Mouse (Mus musculus) lung, postnatal 0 days (tissue): Measurements from ENCODE around the gene Cyb5b. TPM values are rescaled to one million over a fixed set of nuclear protein-coding genes. Genes with fewer than 3 reads are reported as not detected.

Experiments
- ATAC-seq: fragments of 200-750 bp; cut with Nextera tagmentation; 2 replicates; pipeline ENCODE4 v1.8.0; 2017; ENCODE audit warnings: moderate library complexity
- DNase-seq: peaks from one replicate; pipeline ENCODE4 v3.0.0-alpha.2; 2016; ENCODE audit warnings: low spot score
- H3K27ac ChIP-seq: fragments of 300-500 bp; sonication (generic); 2 replicates; pipeline ENCODE4 v1.5.1; 2014; ENCODE audit warnings: antibody characterized with exemption, mild to moderate bottlenecking, low read length, mixed read lengths
- H3K27me3 ChIP-seq: fragments of 300-500 bp; sonication (generic); replicated peaks from 2 replicates; pipeline ENCODE4 v1.6.1; 2014; ENCODE audit warnings: low read length, mixed read lengths; ENCODE audit not compliant: insufficient read depth
- H3K36me3 ChIP-seq: fragments of 300-500 bp; sonication (generic); 2 replicates; pipeline ENCODE4 v1.6.1; 2014; ENCODE audit warnings: low read length, mixed read lengths; ENCODE audit not compliant: insufficient read depth
- H3K4me1 ChIP-seq: fragments of 300-500 bp; sonication (generic); 2 replicates; pipeline ENCODE4 v1.6.1; 2014; ENCODE audit warnings: antibody characterized with exemption, low read depth, low read length, mixed read lengths; ENCODE audit not compliant: insufficient read depth
- H3K4me2 ChIP-seq: fragments of 300-500 bp; sonication (generic); replicated peaks from 2 replicates; pipeline ENCODE4 v1.6.1; 2014; ENCODE audit warnings: low read depth, mild to moderate bottlenecking, low read length, moderate library complexity, mixed read lengths
- H3K4me3 ChIP-seq: fragments of 300-500 bp; sonication (generic); 2 replicates; pipeline ENCODE4 v1.5.1; 2014; ENCODE audit warnings: low read depth, low read length
- H3K9ac ChIP-seq: fragments of 300-500 bp; sonication (generic); replicated peaks from 2 replicates; pipeline ENCODE4 v1.6.1; 2014; ENCODE audit warnings: low read depth, mild to moderate bottlenecking
- H3K9me3 ChIP-seq: fragments of 300-500 bp; sonication (generic); 2 replicates; pipeline ENCODE4 v1.6.1; 2016; ENCODE audit warnings: low read length, mixed read lengths
- CTCF ChIP-seq: IDR thresholded peaks from 2 replicates; pipeline ENCODE4 v1.5.1; 2016; ENCODE audit warnings: antibody characterized with exemption, mild to moderate bottlenecking
- EP300 ChIP-seq: IDR thresholded peaks from 2 replicates; pipeline ENCODE4 v1.6.1; 2016; ENCODE audit warnings: antibody characterized with exemption, mild to moderate bottlenecking, control low read depth
- WGBS: fragments of 180-500 bp; shearing (Covaris S2); extraction: QIAGEN DNeasy Blood & Tissue Kit; methylation state at CpG from one replicate; pipeline ENCODE4 v1.1.7; 2014; 5-methylcytosine and 5-hydroxymethylcytosine counted together
- polyA plus RNA-seq: library from polyadenylated mRNA; unstranded; fragments of >200 nt; fragmentation: Nextera tagmentation; extraction: Ambion mirVana; gene quantifications from 2 replicates; pipeline ENCODE4 v1.2.1, GENCODE M21; 2015

The Cyb5b gene
- polyA plus RNA-seq, 1 experiment from 2014 or later = 58.4 TPM

- Histone ChIP-seq H3K4me1 (peaks cover 7% of the 10 kb centered on the region; the same call in 1 of the 2 replicates), H3K27me3 (no peaks in the 10 kb centered on the region), H3K36me3 (0 out of 2 replicates have a peak, but pooled peaks cover 8% of the 10 kb centered on the region), H3K4me3 (no peak overlapping the region), H3K4me2 (no peak overlapping the region), H3K27ac (peak overlapping the region; percentile 20; the same call in 1 of the 2 replicates), H3K9ac (no peak overlapping the region), H3K9me3 (no peaks in the 10 kb centered on the region)
- WGBS = 36% methylated on average over 1 of the region's 1 CpGs
- no peak for TF ChIP-seq EP300
- no peak for TF ChIP-seq CTCF
- DNase-seq = peak; percentile 40
- ATAC-seq = no peak
These were observed 7.4 kb downstream of the Cyb5b start for GRCm38 (mm10) chr8:107157836-107158235.

- peak; percentile 65; the same call in 1 of the 2 replicates for ATAC-seq
- Histone ChIP-seq H3K4me1 (peaks cover 5% of the 10 kb centered on the region; the same call in 1 of the 2 replicates), H3K9ac (no peak overlapping the region), H3K4me2 (no peak overlapping the region), H3K36me3 (0 out of 2 replicates have a peak, but pooled peaks cover under 1% of the 10 kb centered on the region), H3K27me3 (no peaks in the 10 kb centered on the region), H3K4me3 (no peak overlapping the region), H3K27ac (no peak overlapping the region), H3K9me3 (no peaks in the 10 kb centered on the region)
- DNase-seq = peak; percentile 43
- TF ChIP-seq EP300 (peak; percentile 31; the same call in 1 of the 2 replicates), CTCF (no peak)
These were observed 8.4 kb downstream of the Cyb5b start for GRCm38 (mm10) chr8:107158890-107159289.

- Histone ChIP-seq H3K4me2 (no peak overlapping the region), H3K4me1 (no peaks in the 10 kb centered on the region; the same call in 1 of the 2 replicates), H3K4me3 (no peak overlapping the region), H3K9me3 (no peaks in the 10 kb centered on the region), H3K9ac (no peak overlapping the region), H3K27ac (peak overlapping the region; percentile 64), H3K27me3 (no peaks in the 10 kb centered on the region), H3K36me3 (no peaks in the 10 kb centered on the region)
- DNase-seq = peak; percentile 75
- WGBS = 55% methylated on average over 7 of the region's 7 CpGs
- peak; percentile 92 for ATAC-seq
- TF ChIP-seq CTCF (peak; percentile 9; the same call in 1 of the 2 replicates), EP300 (peak; percentile 50; the same call in 1 of the 2 replicates)
These were observed 13.9 kb downstream of the Cyb5b start for GRCm38 (mm10) chr8:107164251-107164773.

GRCm38 (mm10) chr8:107165745-107166144 lies 15.3 kb downstream of the Cyb5b start:
- peaks cover 9% of the 10 kb centered on the region for H3K36me3 ChIP-seq
- DNase-seq (no peak), ATAC-seq (no peak)
- TF ChIP-seq CTCF (no peak), EP300 (no peak)
- no peaks in the 10 kb centered on the region for H3K27me3 ChIP-seq
- H3K9me3 ChIP-seq = no peaks in the 10 kb centered on the region
- H3K9ac ChIP-seq = no peak overlapping the region
- no peak overlapping the region for H3K27ac ChIP-seq
- H3K4me2 ChIP-seq = no peak overlapping the region
- H3K4me1 ChIP-seq = no peaks in the 10 kb centered on the region
- 87% methylated on average over 9 of the region's 9 CpGs for WGBS
- H3K4me3 ChIP-seq = no peak overlapping the region

- no peak overlapping the region for H3K9ac ChIP-seq
- ATAC-seq (no peak), DNase-seq (no peak)
- H3K27ac ChIP-seq = no peak overlapping the region
- no peaks in the 10 kb centered on the region for H3K4me1 ChIP-seq
- WGBS = 77% methylated on average over 5 of the region's 5 CpGs
- H3K36me3 ChIP-seq = peaks cover 14% of the 10 kb centered on the region
- H3K4me3 ChIP-seq = no peak overlapping the region
- H3K9me3 ChIP-seq = no peaks in the 10 kb centered on the region
- H3K4me2 ChIP-seq = no peak overlapping the region
- TF ChIP-seq EP300 = no peak
- no peak for TF ChIP-seq CTCF
- no peaks in the 10 kb centered on the region for H3K27me3 ChIP-seq
These were observed 17.4 kb downstream of the Cyb5b start for GRCm38 (mm10) chr8:107167848-107168247.

- no peak overlapping the region for H3K4me3 ChIP-seq
- H3K4me1 ChIP-seq = no peaks in the 10 kb centered on the region
- TF ChIP-seq EP300 (no peak), CTCF (no peak)
- H3K9ac ChIP-seq = no peak overlapping the region
- no peak overlapping the region for H3K4me2 ChIP-seq
- DNase-seq (no peak), ATAC-seq (no peak)
- H3K9me3 ChIP-seq = no peaks in the 10 kb centered on the region
- H3K27me3 ChIP-seq = no peaks in the 10 kb centered on the region
- peaks cover 38% of the 10 kb centered on the region for H3K36me3 ChIP-seq
- 68% methylated on average over 8 of the region's 8 CpGs for WGBS
- peak overlapping the region; percentile 47; the same call in 1 of the 2 replicates for H3K27ac ChIP-seq
These were observed 21.7 kb downstream of the Cyb5b start for GRCm38 (mm10) chr8:107172152-107172551.
